Mouse (Mus musculus) liver, embryonic 14.5 days (tissue): ENCODE measurements around the gene Atp5g3. TPM values are rescaled to one million over a fixed set of nuclear protein-coding genes. Genes with fewer than 3 reads are reported as not detected.

Experiments
- ATAC-seq: fragments of 200-750 bp; cut with Nextera tagmentation; 2 replicates; pipeline ENCODE4 v1.8.0; 2017; ENCODE audit warnings: moderate number of reproducible peaks, mild to moderate bottlenecking, moderate library complexity; ENCODE audit not compliant: insufficient read depth
- DNase-seq, 3 experiments: peaks; one replicate each; pipeline ENCODE4 v3.0.0-alpha.2; 2012 to 2013; ENCODE audit warnings: low read depth in 3 of 3, low spot score in 3 of 3
- H3K27ac ChIP-seq: fragments of 300-500 bp; sonication (generic); 2 replicates; pipeline ENCODE4 v1.5.1; 2014; ENCODE audit warnings: moderate library complexity, mild to moderate bottlenecking, control low read depth, inconsistent platforms
- H3K27me3 ChIP-seq: fragments of 300-500 bp; sonication (generic); 2 replicates; pipeline ENCODE4 v1.6.1; 2014; ENCODE audit warnings: mild to moderate bottlenecking, low read length, moderate library complexity; ENCODE audit not compliant: control insufficient read depth, insufficient read depth
- H3K36me3 ChIP-seq: fragments of 300-500 bp; sonication (generic); replicated peaks from 2 replicates; pipeline ENCODE4 v1.6.1; 2014; ENCODE audit warnings: low read depth; ENCODE audit not compliant: control insufficient read depth, insufficient read depth
- H3K4me1 ChIP-seq, 2 experiments: fragments of 200-500 bp in 1 of 2; fragments of 300-500 bp in 1 of 2; sonication (generic) in 1 of 2; replicated peaks; 2 replicates each; pipeline ENCODE4 v1.6.1; 2012 to 2014; ENCODE audit warnings: antibody characterized with exemption in 1 of 2, inconsistent platforms in 1 of 2, low read length in 1 of 2; ENCODE audit not compliant: control insufficient read depth in 2 of 2, insufficient read depth in 2 of 2
- H3K4me2 ChIP-seq: fragments of 300-500 bp; sonication (generic); 2 replicates; pipeline ENCODE4 v1.6.1; 2014; ENCODE audit warnings: low read depth, mild to moderate bottlenecking, control low read depth, moderate library complexity
- H3K4me3 ChIP-seq, 2 experiments: fragments of 200-500 bp in 1 of 2; fragments of 300-500 bp in 1 of 2; sonication (generic) in 1 of 2; 2 replicates each; pipeline ENCODE4 v1.5.1; 2012 to 2014; ENCODE audit warnings: low read depth in 2 of 2, low read length in 2 of 2, mild to moderate bottlenecking in 2 of 2, control low read depth in 1 of 2, inconsistent platforms in 1 of 2, moderate library complexity in 1 of 2; ENCODE audit not compliant: insufficient read depth in 1 of 2
- H3K9ac ChIP-seq: fragments of 300-500 bp; sonication (generic); replicated peaks from 2 replicates; pipeline ENCODE4 v1.6.1; 2014; ENCODE audit warnings: mild to moderate bottlenecking, control low read depth, moderate library complexity
- H3K9me3 ChIP-seq: fragments of 300-500 bp; sonication (generic); 2 replicates; pipeline ENCODE4 v1.6.1; 2016; ENCODE audit warnings: low read length, mixed read lengths; ENCODE audit not compliant: control insufficient read depth
- CTCF ChIP-seq: IDR thresholded peaks from 2 replicates; pipeline ENCODE4 v1.5.1; 2016; ENCODE audit warnings: antibody characterized with exemption, low read depth, control low read depth
- EP300 ChIP-seq: IDR thresholded peaks from 2 replicates; pipeline ENCODE4 v1.6.1; 2016; ENCODE audit warnings: antibody characterized with exemption, low read depth
- WGBS: fragments of 180-500 bp; shearing (Covaris S2); extraction: QIAGEN DNeasy Blood & Tissue Kit; methylation state at CpG from one replicate; pipeline ENCODE4 v1.1.7; 2014; ENCODE audit not compliant: insufficient replicate concordance; 5-methylcytosine and 5-hydroxymethylcytosine counted together
- polyA plus RNA-seq, 2 experiments: library from polyadenylated mRNA; depleted of rRNA in 1 of 2; stranded (reverse) in 1 of 2; unstranded in 1 of 2; fragments of >200 nt; fragmentation: Nextera tagmentation in 1 of 2; extraction: Ambion mirVana in 1 of 2; gene quantifications; 2 replicates each; pipeline versions ENCODE4 v1.2.1 to v1.2.3; 2012 to 2014

The Atp5g3 gene
- polyA plus RNA-seq, 2 experiments = 406 to 732 TPM

GRCm38 (mm10) chr2:73891701-73892463, 19.2 kb downstream of the Atp5g3 start:
- Histone ChIP-seq H3K36me3 (no peaks in the 10 kb centered on the region), H3K4me3 (peak overlapping the region; percentile 78 to 95), H3K27me3 (no peaks in the 10 kb centered on the region), H3K4me2 (peak overlapping the region; percentile 84), H3K9ac (peak overlapping the region; percentile 84), H3K9me3 (no peaks in the 10 kb centered on the region), H3K27ac (peak overlapping the region; percentile 66), H3K4me1 (peaks cover 4 to 10% of the 10 kb centered on the region in 2 experiments)
- DNase-seq (no peak), ATAC-seq (peak; percentile 45)
- under 1% methylated on average over 54 of the region's 54 CpGs for WGBS
- TF ChIP-seq CTCF = no peak
- TF ChIP-seq EP300 = no peak

GRCm38 (mm10) chr2:73885997-73886396, 25.1 kb downstream of the Atp5g3 start:
- no peaks in the 10 kb centered on the region for H3K9me3 ChIP-seq
- H3K36me3 ChIP-seq = no peaks in the 10 kb centered on the region
- H3K4me1 ChIP-seq = peaks cover under 1 to 5% of the 10 kb centered on the region in 2 experiments; a peak in 3 of 4 replicates
- ATAC-seq = no peak
- no peak overlapping the region for H3K9ac ChIP-seq
- H3K27me3 ChIP-seq = no peaks in the 10 kb centered on the region
- no peak for DNase-seq
- no peak overlapping the region for H3K4me2 ChIP-seq
- H3K4me3 ChIP-seq = no peak overlapping the region
- H3K27ac ChIP-seq = no peak overlapping the region
- peak; percentile 10; the same call in 1 of the 2 replicates for TF ChIP-seq CTCF
- no peak for TF ChIP-seq EP300
- WGBS = 48% methylated on average over 2 of the region's 2 CpGs

DNA sequence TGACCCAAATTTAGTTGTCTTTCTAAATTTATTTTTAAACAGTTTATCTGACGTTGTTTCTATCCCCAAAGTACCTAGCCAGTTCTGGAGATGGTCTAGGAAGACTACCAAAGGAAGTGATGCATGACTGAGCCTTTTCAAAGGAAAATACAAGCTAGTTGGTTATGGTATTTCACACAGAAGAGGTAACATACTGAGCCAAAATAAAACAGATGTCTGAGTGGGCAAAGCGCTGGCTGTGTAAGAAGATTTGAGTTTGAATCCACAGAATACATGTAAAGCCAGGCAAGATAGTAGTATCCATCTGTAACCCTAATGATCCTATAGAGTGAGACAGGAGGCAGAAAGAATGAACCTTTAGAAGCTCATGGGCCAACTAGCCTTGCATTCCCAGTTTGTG, 33.2 kb downstream of the Atp5g3 start:
- H3K36me3 ChIP-seq = no peaks in the 10 kb centered on the region; the same call in 1 of the 2 replicates
- 76% methylated on average over 2 of the region's 2 CpGs for WGBS
- DNase-seq = no peak
- no peaks in the 10 kb centered on the region for H3K27me3 ChIP-seq
- H3K9ac ChIP-seq = no peak overlapping the region
- peaks cover 3 to 5% of the 10 kb centered on the region in 2 experiments; a peak in 2 of 4 replicates for H3K4me1 ChIP-seq
- no peak overlapping the region for H3K4me3 ChIP-seq
- TF ChIP-seq CTCF = no peak
- no peak for TF ChIP-seq EP300
- no peak overlapping the region for H3K4me2 ChIP-seq
- no peak for ATAC-seq
- H3K27ac ChIP-seq = no peak overlapping the region
- H3K9me3 ChIP-seq = no peaks in the 10 kb centered on the region

DNA sequence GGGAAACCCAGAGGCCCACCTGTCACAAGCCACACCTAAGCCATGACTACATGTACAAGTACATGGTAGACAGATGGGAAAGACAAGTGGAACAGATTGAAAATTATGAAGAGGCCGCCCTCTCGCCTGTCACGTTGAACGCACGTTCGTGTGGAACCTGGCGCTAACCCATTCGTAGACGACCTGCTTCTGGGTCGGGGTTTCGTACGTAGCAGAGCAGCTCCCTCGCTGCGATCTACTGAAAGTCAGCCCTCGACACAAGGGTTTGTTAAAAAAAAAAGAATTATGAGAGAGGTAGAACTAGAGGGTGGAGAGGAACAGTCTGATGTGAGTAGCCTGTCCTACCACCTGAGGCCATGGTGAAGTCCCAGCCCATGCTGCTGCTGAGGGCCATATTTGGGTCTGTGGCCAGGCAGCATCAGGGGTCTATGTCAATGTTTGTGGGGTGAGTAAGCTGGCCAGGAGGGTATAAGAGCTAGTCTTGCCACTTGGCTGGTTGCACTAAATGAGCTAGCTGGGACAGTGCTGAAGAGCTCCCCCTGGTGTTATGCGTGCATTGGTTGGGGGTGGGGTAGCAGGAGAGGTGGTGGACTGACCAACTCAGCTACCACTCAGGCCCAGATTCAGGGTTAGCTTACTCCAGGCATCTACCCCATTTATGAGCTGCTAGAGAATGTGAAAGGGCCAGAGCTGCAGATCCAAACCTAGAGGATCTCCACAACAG, 43.2 kb downstream of the Atp5g3 start:
- Histone ChIP-seq H3K4me1 (no peaks in the 10 kb centered on the region), H3K4me3 (no peak overlapping the region), H3K27me3 (no peaks in the 10 kb centered on the region), H3K4me2 (no peak overlapping the region), H3K36me3 (peaks cover 2% of the 10 kb centered on the region), H3K9me3 (no peaks in the 10 kb centered on the region), H3K27ac (no peak overlapping the region), H3K9ac (no peak overlapping the region)
- no peak for TF ChIP-seq EP300
- peak; percentile 81 for TF ChIP-seq CTCF
- 74% methylated on average over 16 of the region's 16 CpGs for WGBS
- DNase-seq (peak in 1 of 3 experiments; percentile 11), ATAC-seq (no peak; the same call in 1 of the 2 replicates)
